Mouse (Mus musculus) CH12.LX (cell line): ENCODE results near the gene Timp2.

Source experiments
- CHD2 ChIP-seq: IDR thresholded peaks from 2 replicates; pipeline ENCODE4 v1.6.1; 2011; ENCODE audit warnings: low read length, improper control_type of control experiment
- CTCF ChIP-seq, 2 experiments: IDR thresholded peaks in 1 of 2; conservative IDR thresholded peaks in 1 of 2; 2 replicates each; pipeline ENCODE4 v1.5.1; 2011 to 2012; ENCODE audit warnings: low read depth in 2 of 2, low read length in 2 of 2, improper control_type of control experiment in 1 of 2, inconsistent platforms in 1 of 2, mild to moderate bottlenecking in 1 of 2, moderate library complexity in 1 of 2
- E2F4 ChIP-seq: IDR thresholded peaks from 2 replicates; pipeline ENCODE4 v1.6.1; 2011; ENCODE audit warnings: low read depth, low read length, improper control_type of control experiment; ENCODE audit not compliant: insufficient replicate concordance
- HCFC1 ChIP-seq: IDR thresholded peaks from 2 replicates; pipeline ENCODE4 v1.6.1; 2012; ENCODE audit warnings: low read depth, mild to moderate bottlenecking, inconsistent platforms, low read length, improper control_type of control experiment
- POLR2A ChIP-seq: IDR thresholded peaks from 2 replicates; pipeline ENCODE4 v1.6.1; 2011; ENCODE audit warnings: low read depth, mild to moderate bottlenecking, improper control_type of control experiment, low read length
- ZC3H11A ChIP-seq: IDR thresholded peaks from 2 replicates; pipeline ENCODE4 v1.6.1; 2012; ENCODE audit warnings: low read depth, mild to moderate bottlenecking, inconsistent platforms, low read length, improper control_type of control experiment
- ZKSCAN1 ChIP-seq: IDR thresholded peaks from 2 replicates; pipeline ENCODE4 v1.6.1; 2012; ENCODE audit warnings: low read depth, inconsistent platforms, low read length, improper control_type of control experiment, borderline replicate concordance

DNA sequence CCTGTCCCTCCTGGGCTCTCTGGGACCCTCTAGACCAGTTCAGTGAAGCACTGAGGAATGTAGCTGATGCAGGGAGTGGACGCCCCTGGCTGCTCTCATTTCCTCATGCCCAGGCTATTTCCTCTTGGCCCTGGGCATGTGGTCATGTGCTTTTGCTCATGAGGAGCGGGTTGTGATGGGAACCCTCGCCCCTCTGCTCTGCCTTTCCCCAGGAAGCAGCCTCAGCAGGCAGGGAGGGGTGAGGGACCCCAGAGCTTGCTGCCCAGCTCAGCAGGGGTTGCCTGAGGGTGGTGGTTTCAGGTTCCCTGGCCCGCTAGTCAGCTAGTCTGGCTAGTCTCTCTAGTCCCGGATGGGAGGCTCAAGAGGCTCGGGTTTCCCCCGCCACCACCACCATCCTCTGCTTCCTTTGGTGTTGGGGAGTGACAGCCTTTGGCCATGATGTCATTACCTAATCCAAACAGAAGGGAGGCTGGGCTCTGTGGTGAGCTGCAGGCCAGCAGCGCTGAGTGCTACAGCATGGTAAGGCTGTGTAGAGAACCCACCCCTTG lies 7.5 kb upstream of the Timp2 start:
- TF ChIP-seq HCFC1 (no peak), POLR2A (no peak), ZC3H11A (no peak), E2F4 (no peak), ZKSCAN1 (no peak), CTCF (conservative IDR thresholded peaks at IDR 0.05 in 1 of 2, IDR thresholded peaks at IDR 0.05 in 1 of 2; ENCODE audit: low read depth in 2 of 2, low read length in 2 of 2) (no peak), CHD2 (no peak)
